Mouse (Mus musculus): ENCODE data around the gene 1600015I10Rik.
"Not testable (repeated sequence)": the region's sequence is repeated elsewhere in the genome, so short reads cannot be mapped to it uniquely, and the experiment has no call there.

Gene 1600015I10Rik

DNA sequence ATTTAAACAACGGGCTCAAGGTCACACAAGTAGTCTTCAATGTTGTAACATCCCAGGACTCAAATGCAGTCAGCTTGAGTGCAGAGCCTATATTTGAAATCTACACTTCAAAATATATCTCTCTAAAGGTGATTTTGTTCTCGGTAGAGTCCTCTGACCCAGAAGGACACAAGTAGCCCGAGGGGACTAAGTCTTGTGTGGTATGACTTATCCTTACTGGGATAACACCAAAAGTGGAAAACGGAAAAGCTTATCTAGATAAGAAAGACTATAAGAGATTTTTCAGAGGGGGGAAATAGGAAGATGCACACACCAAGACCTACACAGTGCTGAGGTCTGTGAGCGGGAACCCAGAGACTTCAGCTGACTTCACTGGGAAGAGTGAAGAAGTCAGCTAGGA lies at the start of gene 1600015I10Rik:
1600015I10Rik (plus strand) TSS at position 301 of the 400 bp plus-strand sequence.
- DNase-seq = no peak

- DNase-seq = no peak
These were observed 35.5 kb upstream of the 1600015I10Rik start for GRCm38 (mm10) chr6:48894203-48894602.

- no peak for DNase-seq
These were observed 34.5 kb upstream of the 1600015I10Rik start for GRCm38 (mm10) chr6:48894938-48895818.

- DNase-seq = no peak
These were observed 33.8 kb upstream of the 1600015I10Rik start for GRCm38 (mm10) chr6:48895941-48896340.

- DNase-seq = no peak
These were observed 32.7 kb upstream of the 1600015I10Rik start for GRCm38 (mm10) chr6:48896956-48897355.

GRCm38 (mm10) chr6:48901316-48901715 lies 28.4 kb upstream of the 1600015I10Rik start:
- DNase-seq = not testable (repeated sequence)

- no peak for DNase-seq
These were observed 26.9 kb upstream of the 1600015I10Rik start for GRCm38 (mm10) chr6:48902511-48903406.

- no peak for DNase-seq
These were observed 26.3 kb upstream of the 1600015I10Rik start for GRCm38 (mm10) chr6:48903437-48903836.

GRCm38 (mm10) chr6:48905606-48906005 lies 24.1 kb upstream of the 1600015I10Rik start:
- DNase-seq = no peak

- no peak for DNase-seq
These were observed 23.3 kb upstream of the 1600015I10Rik start for GRCm38 (mm10) chr6:48906371-48906770.

DNA sequence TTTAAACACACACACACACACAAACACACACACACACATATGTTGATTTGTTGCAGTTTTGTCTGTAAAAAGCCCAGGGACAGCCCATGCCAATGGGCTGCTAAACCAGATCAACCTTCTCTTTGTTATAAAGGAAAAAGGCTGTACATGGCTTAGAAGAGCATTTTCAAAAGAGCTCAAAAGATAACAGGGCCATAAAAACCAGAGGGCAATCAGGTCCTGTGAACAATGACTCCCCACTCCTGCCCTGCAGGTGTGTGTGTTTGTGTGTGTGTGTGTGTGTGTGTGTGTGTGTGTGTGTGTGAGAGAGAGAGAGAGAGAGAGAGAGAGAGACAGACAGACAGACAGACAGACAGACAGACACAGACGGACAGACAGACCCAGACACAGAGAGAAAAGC lies 20.5 kb upstream of the 1600015I10Rik start:
- no peak for DNase-seq

DNA sequence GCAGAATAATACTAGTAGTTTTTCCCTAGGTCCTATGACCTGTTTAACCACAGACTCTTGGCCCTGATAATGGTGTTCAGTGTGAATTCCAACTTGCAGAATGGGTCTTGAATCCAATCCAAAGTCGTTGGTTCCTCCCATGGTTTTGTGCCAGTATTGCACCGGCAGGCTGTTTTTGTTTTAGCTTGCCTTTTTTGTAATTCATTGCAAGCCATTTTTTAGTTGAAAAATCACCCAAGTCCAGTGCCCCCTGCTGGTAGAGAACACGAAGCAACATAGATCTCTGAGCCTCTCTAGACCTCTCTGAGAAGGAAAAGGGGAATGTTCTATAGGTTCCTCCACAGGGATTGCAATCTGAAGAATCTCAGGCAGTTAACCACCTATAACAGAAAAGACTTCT lies 17.7 kb upstream of the 1600015I10Rik start:
- peak; percentile 7 to 14 for DNase-seq

DNA sequence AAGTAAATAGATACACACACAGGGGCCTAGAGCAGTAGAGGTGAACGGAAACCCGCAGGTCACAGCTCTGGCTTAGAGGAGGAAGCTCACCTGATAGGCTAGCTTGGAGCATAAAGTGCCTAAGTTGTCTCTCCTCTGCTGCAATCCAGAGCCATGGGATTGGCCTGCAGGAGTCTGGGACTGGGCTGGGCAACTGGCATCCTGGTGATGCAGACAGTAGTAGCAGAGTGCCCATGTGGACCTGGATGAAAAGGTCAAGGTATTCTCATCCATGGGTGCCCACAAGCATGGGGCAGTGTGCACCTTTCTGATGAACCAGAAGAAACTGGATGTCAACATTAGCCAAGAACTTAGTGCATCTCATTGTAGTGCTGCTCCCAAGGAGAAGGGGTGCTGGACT lies 16.1 kb upstream of the 1600015I10Rik start:
- no peak for DNase-seq

- no peak for DNase-seq
These were observed 19.9 kb downstream of the 1600015I10Rik start for GRCm38 (mm10) chr6:48949596-48949995.

DNA sequence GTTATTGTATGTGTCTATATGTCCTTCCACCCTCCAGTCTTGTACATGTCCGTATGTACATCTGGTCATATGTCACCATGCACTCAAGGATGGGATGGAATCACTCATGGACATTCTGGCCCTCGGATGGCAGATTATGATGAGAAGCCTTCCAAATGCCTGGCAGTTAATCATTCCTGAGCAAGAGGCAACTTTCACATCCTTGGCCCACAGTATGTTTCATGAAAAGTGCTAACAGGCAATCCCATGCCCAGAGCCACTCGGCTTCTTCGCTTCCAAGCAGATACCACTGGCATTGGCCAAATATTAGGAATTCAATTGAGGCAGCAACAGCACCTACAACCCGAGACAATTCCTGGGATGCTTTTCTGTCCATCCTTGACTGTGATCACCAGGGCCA lies 21.0 kb downstream of the 1600015I10Rik start:
- no peak for DNase-seq

DNA sequence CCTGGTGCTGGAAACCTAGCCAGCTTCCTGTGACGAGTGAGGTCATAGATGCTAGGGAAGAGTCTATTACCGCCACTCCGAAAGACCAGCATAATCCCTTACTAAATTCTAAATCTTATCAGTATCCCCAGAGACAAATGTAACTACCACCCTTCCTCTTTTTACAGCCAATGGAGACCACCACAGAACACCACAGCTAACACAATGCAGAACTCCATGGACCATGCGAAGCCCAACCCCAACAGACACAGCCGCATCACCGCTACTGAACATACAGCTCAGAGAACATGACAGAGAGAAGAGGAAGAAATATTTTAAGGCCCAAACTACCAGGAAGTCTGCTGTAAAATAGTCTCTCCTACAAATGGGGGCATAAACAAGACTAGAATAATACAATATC lies 21.9 kb downstream of the 1600015I10Rik start:
- DNase-seq = no peak

- no peak for DNase-seq
These were observed 23.5 kb downstream of the 1600015I10Rik start for GRCm38 (mm10) chr6:48953220-48953619.

- DNase-seq = no peak
These were observed 24.5 kb downstream of the 1600015I10Rik start for GRCm38 (mm10) chr6:48954211-48954610.

- peak; percentile 16 to 35 for DNase-seq
These were observed 25.3 kb downstream of the 1600015I10Rik start for GRCm38 (mm10) chr6:48954946-48955345.

DNA sequence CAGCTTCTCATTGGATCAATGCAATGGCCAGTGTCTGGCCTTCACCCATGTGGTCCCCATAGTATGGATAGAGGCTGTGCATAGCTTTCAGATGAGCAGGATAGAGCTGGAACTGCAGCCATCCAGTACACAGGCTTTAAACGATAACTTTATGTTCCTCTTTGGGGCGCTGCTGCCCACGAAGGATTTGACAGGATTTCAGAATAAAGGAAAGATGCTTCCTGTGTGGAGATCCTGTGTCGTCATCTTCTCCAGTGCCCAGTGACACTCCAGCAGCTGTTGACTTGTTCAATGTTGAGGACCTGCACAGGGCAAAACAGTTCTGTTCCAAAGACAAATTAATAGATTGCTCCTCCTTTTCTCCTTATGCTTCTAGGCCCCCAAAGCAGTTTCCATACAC lies 27.1 kb downstream of the 1600015I10Rik start:
- no peak for DNase-seq

- peak; percentile 60 to 68 for DNase-seq
These were observed 28.4 kb downstream of the 1600015I10Rik start for GRCm38 (mm10) chr6:48958053-48958452.

GRCm38 (mm10) chr6:48959151-48959550 lies 29.5 kb downstream of the 1600015I10Rik start:
- peak; percentile 28 to 30 for DNase-seq

DNA sequence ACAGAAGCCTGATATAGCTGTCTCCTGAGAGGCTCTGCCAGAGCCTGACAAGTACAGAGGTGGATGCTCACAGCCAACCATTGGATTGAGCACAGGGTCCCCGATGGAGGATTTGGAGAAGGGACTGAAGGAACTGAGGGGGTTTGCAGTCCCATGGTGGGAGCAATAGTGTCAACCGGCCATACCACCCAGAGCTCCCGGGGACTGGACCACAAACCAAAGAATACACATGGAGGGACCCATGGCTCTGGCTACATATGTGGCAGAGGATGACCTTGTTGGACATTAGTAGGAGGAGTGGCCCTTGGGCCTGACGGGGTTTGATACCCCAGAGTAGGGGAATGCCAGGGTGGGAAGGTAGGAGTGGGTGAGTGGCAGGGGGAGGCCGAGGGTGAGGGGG lies 37.0 kb downstream of the 1600015I10Rik start:
- not testable (repeated sequence) for DNase-seq
